Mouse (Mus musculus) duodenum, adult 2 months (tissue): Measurements from ENCODE around the gene Mup5. TPM values are rescaled to one million over a fixed set of nuclear protein-coding genes. Genes with fewer than 3 reads are reported as not detected.

Experiments used
- polyA plus RNA-seq: library from polyadenylated mRNA; depleted of rRNA; stranded (reverse); fragments of >200 nt; gene quantifications from 2 replicates; pipeline ENCODE4 v1.2.3, GENCODE M21; 2012; ENCODE audit warnings: low replicate concordance; rRNA removed

Gene Mup5
- not detected in 2 replicates for polyA plus RNA-seq

DNA sequence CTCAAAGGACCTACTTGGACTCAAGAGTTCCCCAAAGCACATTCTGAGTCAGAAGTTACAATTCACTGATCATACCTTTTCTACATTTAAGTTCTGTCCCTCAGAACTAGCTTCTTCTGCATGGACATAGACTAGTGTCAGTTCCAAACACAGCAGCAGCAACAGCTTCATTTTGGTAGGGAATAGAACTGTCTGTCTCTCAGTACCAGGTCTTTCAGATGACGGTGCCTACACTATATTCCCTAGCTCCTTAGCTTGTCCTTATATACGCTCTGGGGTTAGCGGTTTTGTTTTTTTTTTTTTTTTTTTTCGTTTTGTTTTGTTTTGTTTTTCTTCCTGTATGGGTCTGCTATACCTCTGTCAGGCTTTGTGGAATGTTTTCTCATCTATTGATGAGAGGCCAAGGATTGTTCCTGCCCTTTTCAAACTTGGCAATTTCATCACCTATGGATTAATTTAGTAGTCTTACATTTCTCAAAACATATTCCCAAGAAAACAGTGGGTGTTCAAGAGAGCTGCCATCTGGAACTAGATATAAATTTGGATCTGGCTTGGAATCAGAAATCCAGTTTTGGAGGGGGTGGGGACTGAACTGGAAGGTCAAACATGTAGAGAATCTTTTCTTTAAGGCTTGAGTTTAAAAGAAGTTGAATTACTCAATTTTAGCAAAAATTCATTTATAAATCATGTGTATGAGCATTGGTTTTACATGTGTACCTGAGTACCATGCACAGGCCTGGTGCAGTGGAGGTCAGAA lies at the start of gene Mup5:
Mup5 (minus strand) TSS at position 282 of the 757 bp plus-strand sequence.

DNA sequence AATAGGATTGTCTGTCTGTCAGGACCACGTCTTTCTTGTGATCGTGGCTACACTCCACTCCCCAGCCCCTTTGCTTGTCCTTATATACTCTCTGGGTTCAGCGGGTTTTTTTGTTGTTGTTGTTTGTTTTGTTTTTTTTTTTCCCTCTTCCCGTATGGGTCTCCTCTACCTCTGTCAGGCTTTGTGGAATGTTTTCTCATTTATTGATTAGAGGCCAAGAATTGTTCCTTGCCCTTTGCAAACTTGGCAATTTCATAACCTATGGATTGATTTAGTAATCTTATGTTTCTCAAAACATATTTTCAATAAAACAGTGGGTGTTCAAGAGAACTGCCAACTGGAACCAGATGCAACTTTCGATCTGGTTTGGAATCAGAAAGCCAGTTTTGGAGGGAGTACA lies 52.9 kb downstream of the Mup5 start, which contains the start of gene Mup19:
Mup19 (minus strand) TSS at position 101 of the 400 bp plus-strand sequence.

Other genes starting within 250 kb of the Mup5 start
- not detected in 2 replicates for gene Mup17, start 239.4 kb downstream of the Mup5 start, polyA plus RNA-seq
- gene Mup18, start 161.1 kb downstream of the Mup5 start, polyA plus RNA-seq: not detected in 2 replicates
- not detected in 2 replicates for gene Mup19, start 53.0 kb downstream of the Mup5 start, polyA plus RNA-seq
- not detected in 2 replicates for gene Mup20, start 218.9 kb upstream of the Mup5 start, polyA plus RNA-seq